Mouse (Mus musculus) kidney, postnatal 14 days (tissue): ENCODE results near the gene Anapc2.
A peak's percentile ranks its signal among the peaks of the same experiment; 100 is the strongest.

Experiments used
- DNase-seq: peaks from one replicate; pipeline ENCODE4 v3.0.0; 2022; ENCODE audit warnings: mixed read lengths

Gene Anapc2

DNA sequence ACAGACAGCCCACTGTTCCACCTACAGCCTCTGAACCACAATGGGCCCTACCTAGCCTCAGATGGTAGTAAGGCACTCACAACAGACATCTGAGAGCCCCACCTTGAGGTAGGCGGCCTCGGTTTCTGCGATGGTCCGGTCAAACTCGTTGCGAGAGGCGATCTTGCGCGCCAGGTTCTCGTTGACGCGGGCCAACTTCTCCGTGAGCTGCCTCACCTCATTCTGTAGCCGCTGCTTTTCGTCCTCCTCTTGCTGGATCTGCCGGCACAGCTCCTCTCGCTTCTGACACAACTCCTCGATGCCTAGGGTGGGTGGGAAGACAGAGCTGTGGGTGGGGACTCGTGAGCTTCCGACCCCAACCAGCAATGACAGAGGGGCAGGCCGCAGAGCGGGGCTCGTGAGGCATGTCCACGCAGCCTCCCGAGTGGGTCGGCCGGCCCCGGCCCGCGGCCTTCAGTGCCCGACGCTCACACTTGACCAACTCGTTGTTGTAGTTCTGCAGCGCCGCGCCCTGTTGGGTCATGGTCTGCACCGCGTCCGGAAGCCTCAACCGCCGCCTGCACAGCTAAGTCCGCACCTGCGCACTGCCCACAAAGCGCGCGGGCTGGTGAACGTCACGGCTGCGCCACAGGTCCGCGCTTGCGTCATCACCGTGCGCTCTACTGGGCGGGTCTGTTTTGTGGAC, at the start of gene Anapc2, which contains the start of gene Ssna1:
TSS of gene Anapc2 (plus strand) at position 652 of the 685 bp plus-strand sequence.
TSS of gene Ssna1 (minus strand) at position 612 of the 685 bp plus-strand sequence.
- DNase-seq, result peak; percentile 99

- DNase-seq, result peak; percentile 86
Observed at GRCm38 (mm10) chr2:25223681-25224491, 48.4 kb upstream of the Anapc2 start.

DNA sequence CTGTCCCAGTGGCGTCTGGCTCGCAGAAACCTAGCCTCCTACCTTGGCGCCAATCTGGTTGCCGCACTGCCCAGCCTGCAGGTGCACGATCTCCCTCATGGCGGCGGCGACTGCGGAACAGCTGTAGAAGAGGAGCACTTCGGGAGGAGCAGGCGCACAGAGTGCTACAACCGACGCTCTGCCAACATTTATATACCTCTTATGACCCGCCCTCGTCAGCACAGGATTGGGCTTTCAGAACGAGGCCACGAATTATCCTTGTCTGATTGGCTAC, 47.8 kb upstream of the Anapc2 start, which contains the start of gene Tubb4b:
TSS of gene Tubb4b (minus strand) at position 211 of the 274 bp plus-strand sequence.
- no peak for DNase-seq

DNA sequence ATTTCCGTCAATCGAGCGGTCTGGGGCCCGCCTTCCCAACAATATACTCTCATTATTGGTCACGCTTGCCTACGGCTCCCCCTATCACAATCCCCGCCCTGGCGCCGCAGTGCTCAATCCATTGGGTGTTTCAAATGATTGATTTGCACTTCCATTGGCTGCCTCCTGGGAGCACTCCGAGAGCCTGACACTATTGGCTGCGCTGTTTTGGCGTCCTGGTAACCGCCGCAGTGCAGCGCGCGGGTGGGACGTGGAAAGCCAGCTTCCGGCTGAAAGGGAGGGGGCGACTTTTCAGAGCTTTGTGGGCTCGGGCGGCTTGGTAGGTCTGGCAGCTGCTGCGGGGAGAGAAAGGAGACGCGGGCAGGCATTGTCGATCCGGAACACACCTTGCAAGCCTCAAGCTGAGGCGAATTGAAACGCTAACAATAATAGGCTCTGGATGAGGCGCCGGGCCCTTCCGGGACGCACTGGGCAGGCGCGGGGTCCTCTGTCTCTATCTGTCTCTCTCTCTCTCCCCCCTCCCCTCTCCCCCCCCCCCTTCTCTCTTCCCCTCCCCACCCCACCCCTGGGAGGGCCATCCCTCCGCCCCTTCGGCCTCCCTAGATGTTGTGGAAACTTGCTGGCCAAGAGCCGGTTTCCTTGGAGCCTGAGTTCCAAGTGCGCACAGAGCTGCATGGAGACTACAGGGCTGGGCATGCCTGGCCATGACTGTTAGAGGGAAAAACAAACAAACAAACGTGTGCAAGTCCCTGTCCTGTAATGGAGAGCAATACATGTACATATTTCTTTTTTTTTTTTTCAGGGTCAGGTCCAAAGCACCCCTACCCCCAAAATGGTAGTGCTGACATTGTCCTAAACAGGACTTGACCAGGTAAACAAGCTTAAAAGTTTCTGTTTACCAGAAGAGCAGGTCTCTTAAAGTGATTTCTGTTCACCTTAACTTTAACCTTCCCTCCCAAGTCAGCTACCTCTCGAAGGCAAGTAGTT, 47.2 kb upstream of the Anapc2 start:
- peak; percentile 99 for DNase-seq

GRCm38 (mm10) chr2:25225811-25226379, 46.4 kb upstream of the Anapc2 start:
- no peak for DNase-seq

- no peak for DNase-seq
Observed at GRCm38 (mm10) chr2:25226864-25227263, 45.4 kb upstream of the Anapc2 start.

DNA sequence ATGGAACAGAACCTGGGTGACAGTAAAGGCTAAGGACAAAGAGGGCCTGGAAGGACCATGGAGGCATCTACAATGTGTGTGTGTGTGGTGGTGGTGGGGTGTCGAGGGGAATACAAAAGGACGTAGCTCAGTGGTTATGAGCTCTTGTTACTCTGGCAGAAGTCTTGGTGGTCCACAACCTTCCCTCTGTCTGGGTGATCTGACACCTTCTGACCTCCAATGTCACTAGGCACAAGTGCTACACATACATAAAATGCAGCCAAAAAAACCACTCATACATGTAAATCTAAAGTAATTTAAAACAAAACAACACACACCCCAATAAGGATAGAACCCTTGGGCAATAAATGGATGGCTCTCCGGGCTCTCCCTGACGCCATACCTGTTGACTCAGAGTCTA, 44.9 kb upstream of the Anapc2 start:
- no peak for DNase-seq

DNA sequence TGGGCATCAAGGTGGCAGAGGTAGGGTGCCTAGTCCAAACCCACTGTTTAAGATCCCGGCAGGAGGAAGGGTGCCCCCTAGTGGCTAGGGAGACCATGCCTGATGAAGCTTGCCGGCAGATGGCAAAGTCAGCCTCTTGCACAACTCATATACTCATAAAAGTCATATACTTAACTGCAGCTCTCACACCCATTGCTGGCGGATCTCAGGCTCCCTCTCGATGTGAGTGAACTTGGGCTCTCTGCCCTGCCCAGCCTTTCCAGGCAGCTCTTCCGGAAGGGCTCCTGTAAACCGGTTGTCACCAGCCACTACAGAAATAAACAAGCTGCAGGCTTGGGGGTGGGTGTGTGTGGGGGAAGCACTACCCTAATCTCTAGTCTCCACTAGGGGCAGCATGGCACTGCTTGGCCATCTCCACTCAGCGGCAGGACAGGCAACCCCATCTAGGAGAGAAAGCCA, 43.8 kb upstream of the Anapc2 start:
- peak; percentile 94 for DNase-seq

- DNase-seq, result no peak
Observed at GRCm38 (mm10) chr2:25228995-25229530, 43.2 kb upstream of the Anapc2 start.

DNA sequence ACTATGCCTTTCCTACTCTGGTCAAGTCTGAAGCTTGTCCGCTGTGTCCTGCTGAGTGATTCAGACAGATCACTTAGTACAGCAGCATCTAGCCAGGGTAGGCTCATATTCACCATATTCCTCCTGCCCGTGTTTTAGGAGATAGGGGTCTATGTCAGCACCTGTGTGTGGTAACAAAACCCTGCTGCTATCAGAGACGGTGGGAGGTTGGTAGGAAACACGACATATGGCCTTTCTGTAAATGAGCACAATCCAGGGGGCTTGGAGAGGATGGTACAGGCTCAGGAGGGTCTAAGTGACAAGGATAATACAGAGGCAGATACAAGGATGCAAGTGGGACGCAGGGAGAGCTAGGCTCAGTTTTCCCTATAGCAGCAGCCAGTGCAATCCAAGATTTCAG, 42.7 kb upstream of the Anapc2 start:
- no peak for DNase-seq

DNA sequence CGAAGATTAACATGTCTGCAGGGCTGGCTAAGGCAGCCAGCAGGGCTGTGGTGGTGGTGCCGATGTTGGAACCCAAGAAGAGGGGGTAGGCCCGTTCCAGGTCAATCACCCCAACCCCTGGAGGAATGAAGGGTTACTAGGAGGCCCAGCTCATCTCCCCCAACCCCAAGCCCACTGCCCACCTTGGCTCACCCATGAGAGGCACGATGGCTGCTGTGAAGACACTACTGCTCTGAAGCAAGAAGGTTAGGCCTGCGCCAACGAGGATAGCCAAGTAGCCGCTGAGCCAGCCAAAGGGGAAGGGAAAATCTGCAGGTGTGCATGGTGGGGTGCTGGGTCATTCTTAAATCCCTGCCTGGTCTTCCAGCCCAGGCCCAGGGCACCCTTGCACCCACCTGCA, 41.7 kb upstream of the Anapc2 start:
- no peak for DNase-seq

- DNase-seq, result no peak
Observed at GRCm38 (mm10) chr2:25231038-25231437, 41.2 kb upstream of the Anapc2 start.

GRCm38 (mm10) chr2:25233421-25233820, 38.9 kb upstream of the Anapc2 start:
- DNase-seq, result no peak

GRCm38 (mm10) chr2:25234050-25234449, 38.2 kb upstream of the Anapc2 start, which contains the start of gene Slc34a3:
Gene Slc34a3 (minus strand): TSS chr2:25234364.
- peak; percentile 67 for DNase-seq

- peak; percentile 60 for DNase-seq
Observed at GRCm38 (mm10) chr2:25234551-25235220, 37.6 kb upstream of the Anapc2 start.

GRCm38 (mm10) chr2:25236614-25237013, 35.7 kb upstream of the Anapc2 start, which contains the start of gene Rnf224:
Gene Rnf224 (minus strand): TSS chr2:25236787.
- DNase-seq, result no peak

- DNase-seq, result peak; percentile 75
Observed at GRCm38 (mm10) chr2:25237522-25237921, 34.8 kb upstream of the Anapc2 start.

- DNase-seq, result no peak
Observed at GRCm38 (mm10) chr2:25238106-25238505, 34.2 kb upstream of the Anapc2 start.

DNA sequence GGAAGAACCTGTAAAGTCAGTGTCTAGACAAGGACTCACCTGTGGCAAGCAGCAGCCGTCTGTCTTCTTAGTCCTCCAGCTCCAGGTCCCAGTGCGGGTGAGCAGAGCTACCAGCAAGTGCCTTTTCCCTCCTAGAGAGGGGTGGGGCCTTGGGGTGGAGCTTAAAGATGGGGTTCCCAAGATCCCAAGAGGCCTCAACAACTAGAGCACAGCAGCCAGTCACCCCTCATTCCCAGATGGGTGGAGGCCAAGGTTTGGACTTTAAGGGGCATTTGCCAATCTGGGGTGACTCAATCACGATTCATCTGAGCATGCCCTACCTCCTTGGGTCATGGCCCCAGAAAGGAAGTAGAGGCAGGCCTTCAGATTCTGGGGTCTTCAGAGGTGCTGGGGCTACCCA, 32.5 kb upstream of the Anapc2 start:
- DNase-seq, result no peak

DNA sequence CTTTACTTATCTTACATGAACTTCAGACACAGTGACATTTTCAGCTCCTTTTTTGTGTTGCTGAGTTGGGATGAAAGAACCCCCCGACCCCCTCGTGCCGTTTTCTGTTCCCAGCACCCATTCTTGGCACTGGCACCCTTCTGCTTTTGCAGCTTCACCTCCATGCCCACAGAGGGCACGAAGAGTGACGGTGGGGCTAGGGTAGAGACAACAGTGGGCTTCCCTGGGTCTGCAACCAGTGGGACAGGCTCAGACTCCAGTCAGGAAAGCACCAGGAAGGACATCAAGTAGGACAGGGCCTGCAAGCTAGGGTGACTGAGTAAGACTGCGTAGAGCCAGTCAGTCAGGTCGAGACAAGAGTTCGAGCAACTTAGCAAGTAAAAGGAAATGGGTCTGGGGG, 32.0 kb upstream of the Anapc2 start:
- DNase-seq, result no peak

DNA sequence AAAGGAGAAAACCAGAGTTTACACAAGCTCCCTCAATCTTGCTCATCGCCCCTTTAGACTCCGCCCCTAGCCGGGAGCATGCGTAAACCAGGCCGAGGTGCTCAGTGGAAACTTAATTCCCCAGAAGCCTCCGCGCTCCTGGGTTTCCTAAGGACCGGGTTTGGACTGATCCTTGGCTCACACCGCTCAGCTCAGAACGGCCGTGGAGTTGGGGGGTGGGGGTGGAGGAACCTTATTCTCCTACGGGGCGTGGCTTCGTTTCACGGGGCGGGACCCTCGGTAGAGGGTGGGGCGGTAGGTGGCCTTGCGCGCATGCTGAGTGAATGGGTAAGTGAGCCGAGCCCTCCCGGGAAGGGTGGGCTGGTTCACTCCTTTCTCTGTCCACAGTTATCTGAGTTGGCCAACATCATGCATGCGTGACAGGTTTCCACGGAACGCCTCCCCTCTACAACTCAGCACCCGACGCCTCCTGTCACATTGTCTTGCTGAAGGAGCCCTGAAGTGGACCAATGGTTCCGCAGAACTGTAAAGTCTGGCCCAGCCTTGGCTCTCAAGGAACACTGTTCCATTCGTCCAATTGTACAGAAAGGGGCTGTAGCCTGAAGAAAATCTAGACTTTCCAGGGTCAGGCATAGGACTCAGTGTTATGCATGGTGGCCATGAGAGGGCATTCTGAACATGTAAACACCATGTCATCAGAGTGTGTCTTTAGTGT, 31.4 kb upstream of the Anapc2 start:
- peak; percentile 88 for DNase-seq
